Mouse (Mus musculus) limb, embryonic 11.5 days (tissue): ENCODE measurements at regions not wholly inside any gene's neighbourhood (a gene's known extent, or its start where the extent isn't known, plus 50 kb on each side); places are given as distances from the start of the nearest gene placed in this dataset.
A peak's percentile ranks its signal among the peaks of the same experiment; 100 is the strongest.

Experiments
- ATAC-seq: fragments of 200-750 bp; cut with Nextera tagmentation; 2 replicates; pipeline ENCODE4 v1.8.0; 2017; ENCODE audit warnings: low read depth; ENCODE audit not compliant: insufficient number of reproducible peaks, low FRiP score, low TSS enrichment
- DNase-seq: peaks from one replicate; pipeline ENCODE4 v3.0.0-alpha.2; 2015; ENCODE audit warnings: low spot score
- H3K27ac ChIP-seq: fragments of 300-500 bp; sonication (generic); replicated peaks from 2 replicates; pipeline ENCODE4 v1.5.1; 2014; ENCODE audit warnings: low read depth, mild to moderate bottlenecking, low read length
- H3K27me3 ChIP-seq: fragments of 300-500 bp; sonication (generic); 2 replicates; pipeline ENCODE4 v1.6.1; 2014; ENCODE audit warnings: mild to moderate bottlenecking, low read length, mixed read lengths; ENCODE audit not compliant: control insufficient read depth, insufficient read depth
- H3K36me3 ChIP-seq: fragments of 300-500 bp; sonication (generic); 2 replicates; pipeline ENCODE4 v1.6.1; 2014; ENCODE audit warnings: mild to moderate bottlenecking, low read length, moderate library complexity, mixed read lengths; ENCODE audit not compliant: control insufficient read depth, insufficient read depth
- H3K4me1 ChIP-seq: fragments of 300-500 bp; sonication (generic); 2 replicates; pipeline ENCODE4 v1.6.1; 2014; ENCODE audit warnings: low read length, mixed read lengths; ENCODE audit not compliant: control insufficient read depth, insufficient read depth
- H3K4me2 ChIP-seq: fragments of 300-500 bp; sonication (generic); 2 replicates; pipeline ENCODE4 v1.6.1; 2014; ENCODE audit warnings: low read depth, mild to moderate bottlenecking, moderate library complexity; ENCODE audit not compliant: severe bottlenecking
- H3K4me3 ChIP-seq: fragments of 300-500 bp; sonication (generic); 2 replicates; pipeline ENCODE4 v1.5.1; 2014; ENCODE audit warnings: low read depth, low read length
- H3K9ac ChIP-seq: fragments of 300-500 bp; sonication (generic); 2 replicates; pipeline ENCODE4 v1.6.1; 2014; ENCODE audit warnings: mild to moderate bottlenecking, low read length
- H3K9me3 ChIP-seq: fragments of 300-500 bp; sonication (generic); 2 replicates; pipeline ENCODE4 v1.6.1; 2016; ENCODE audit warnings: low read length; ENCODE audit not compliant: control insufficient read depth
- WGBS: fragments of 180-500 bp; shearing (Covaris S2); extraction: QIAGEN DNeasy Blood & Tissue Kit; methylation state at CpG from one replicate; pipeline ENCODE4 v1.1.7; 2014; 5-methylcytosine and 5-hydroxymethylcytosine counted together

DNA sequence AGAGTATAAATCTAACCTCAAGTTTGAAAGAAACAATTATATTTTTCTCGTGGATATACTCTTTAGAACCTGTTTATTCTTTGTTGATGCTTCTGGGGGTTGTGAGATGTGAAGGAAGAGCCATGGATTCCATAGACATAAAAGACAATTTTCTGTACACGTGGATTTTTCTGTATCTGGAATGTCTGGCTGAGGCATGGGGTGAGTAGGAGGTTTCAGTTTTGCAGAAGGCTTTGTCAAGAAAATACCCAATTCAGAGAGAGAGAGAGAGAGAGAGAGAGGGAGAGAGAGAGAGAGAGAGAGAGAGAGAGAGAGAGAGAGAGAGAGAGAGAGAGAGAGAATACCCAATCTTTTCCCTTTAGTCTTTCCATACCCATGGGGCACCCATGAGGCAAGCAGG lies 315.0 kb upstream of the Xylt1 start:
- H3K4me1 ChIP-seq, result no peaks in the 10 kb centered on the region
- DNase-seq (no peak), ATAC-seq (no peak)
- H3K27me3 ChIP-seq, result no peaks in the 10 kb centered on the region
- no peaks in the 10 kb centered on the region for H3K9me3 ChIP-seq
- WGBS, result 55% methylated on average over 2 of the region's 2 CpGs
- no peaks in the 10 kb centered on the region for H3K36me3 ChIP-seq
- no peak overlapping the region for H3K4me3 ChIP-seq
- no peak overlapping the region for H3K27ac ChIP-seq
- no peak overlapping the region for H3K4me2 ChIP-seq
- H3K9ac ChIP-seq, result no peak overlapping the region

DNA sequence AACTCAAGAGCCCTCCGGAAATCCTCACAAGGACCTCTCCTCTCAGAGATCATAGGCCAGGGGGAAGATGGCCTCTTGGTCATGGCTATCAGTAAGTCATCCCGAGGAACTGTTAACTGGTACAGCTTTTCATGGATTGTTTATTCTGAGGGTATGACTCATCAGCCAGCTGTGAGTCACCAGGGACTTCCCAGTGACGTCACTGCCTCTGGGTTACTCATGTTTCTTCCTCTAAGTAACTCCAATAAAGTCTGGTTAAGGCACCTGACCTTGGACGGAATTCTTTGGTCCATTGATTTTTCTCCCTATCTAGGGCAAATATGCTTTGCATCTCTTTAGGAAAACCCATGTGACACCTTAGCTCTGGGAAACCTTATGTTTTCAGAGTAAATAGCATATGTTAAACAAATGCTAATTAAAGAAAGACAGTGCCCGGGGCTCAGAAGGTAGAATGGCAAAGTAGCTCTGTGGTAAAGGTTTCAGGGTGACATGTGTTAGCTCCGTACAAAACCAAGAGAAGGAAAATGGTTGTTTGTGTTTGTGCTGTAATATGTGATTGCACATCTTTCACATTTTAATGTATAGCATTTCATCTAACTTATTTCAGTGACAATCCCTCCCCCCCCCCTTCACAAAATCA lies 289.7 kb upstream of the Xylt1 start:
- 67% methylated on average over 6 of the region's 6 CpGs for WGBS
- no peak overlapping the region for H3K4me3 ChIP-seq
- H3K9me3 ChIP-seq, result no peaks in the 10 kb centered on the region
- no peaks in the 10 kb centered on the region for H3K36me3 ChIP-seq
- no peaks in the 10 kb centered on the region for H3K27me3 ChIP-seq
- no peak overlapping the region for H3K9ac ChIP-seq
- ATAC-seq (no peak), DNase-seq (peak; percentile 21)
- no peaks in the 10 kb centered on the region for H3K4me1 ChIP-seq
- H3K27ac ChIP-seq, result no peak overlapping the region
- no peak overlapping the region for H3K4me2 ChIP-seq

DNA sequence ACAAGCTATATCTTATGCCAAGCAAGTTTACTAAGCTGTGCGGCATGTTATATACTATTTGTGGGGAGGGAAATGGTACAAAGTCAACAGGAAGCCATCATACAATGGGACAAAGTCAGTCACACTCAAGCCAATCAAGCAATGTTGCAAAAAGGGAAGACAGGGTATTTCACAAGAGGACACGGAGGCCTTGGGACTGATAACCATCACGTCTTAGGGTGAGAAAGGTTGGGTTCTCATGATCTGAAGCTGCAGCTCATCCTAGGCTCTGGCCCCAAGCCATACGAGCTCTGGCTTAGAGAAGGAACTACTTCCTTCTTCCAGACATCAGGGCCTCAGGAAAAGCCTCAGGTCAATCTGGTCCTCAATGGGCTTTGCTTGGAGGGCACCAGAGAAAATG lies 287.9 kb upstream of the Xylt1 start:
- no peak overlapping the region for H3K4me2 ChIP-seq
- DNase-seq (no peak), ATAC-seq (no peak)
- H3K9ac ChIP-seq, result no peak overlapping the region
- 88% methylated on average over 4 of the region's 4 CpGs for WGBS
- H3K4me1 ChIP-seq, result no peaks in the 10 kb centered on the region
- no peak overlapping the region for H3K4me3 ChIP-seq
- no peak overlapping the region for H3K27ac ChIP-seq
- no peaks in the 10 kb centered on the region for H3K9me3 ChIP-seq
- H3K27me3 ChIP-seq, result no peaks in the 10 kb centered on the region
- no peaks in the 10 kb centered on the region for H3K36me3 ChIP-seq

GRCm38 (mm10) chr7:117097618-117098017 lies 283.2 kb upstream of the Xylt1 start:
- no peak for DNase-seq
- Histone ChIP-seq H3K9me3 (no peaks in the 10 kb centered on the region), H3K9ac (no peak overlapping the region)

DNA sequence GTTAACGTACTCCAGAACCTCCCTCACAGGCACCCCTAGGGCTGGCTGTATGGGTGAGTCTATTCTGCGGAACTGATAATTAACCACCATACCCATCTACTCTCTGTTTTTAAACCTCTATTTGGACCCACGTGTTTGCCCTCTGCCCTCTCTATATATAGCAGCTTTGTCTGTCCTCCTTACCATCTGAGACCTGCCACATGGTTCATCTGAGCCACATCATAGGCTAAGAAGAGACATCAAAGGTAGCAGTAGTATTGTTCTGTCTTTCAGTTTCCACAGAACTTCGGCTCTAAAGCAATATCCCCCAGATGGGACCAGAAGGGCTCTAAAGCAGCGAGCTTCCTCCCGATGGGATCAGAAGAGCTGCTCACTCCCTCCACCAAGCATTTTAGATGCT lies 281.7 kb upstream of the Xylt1 start:
- Histone ChIP-seq H3K9me3 (no peaks in the 10 kb centered on the region), H3K4me2 (no peak overlapping the region), H3K36me3 (no peaks in the 10 kb centered on the region), H3K27ac (no peak overlapping the region), H3K27me3 (no peaks in the 10 kb centered on the region), H3K4me3 (no peak overlapping the region), H3K9ac (no peak overlapping the region), H3K4me1 (no peaks in the 10 kb centered on the region)
- ATAC-seq, result no peak
- no peak for DNase-seq
- 71% methylated on average over 6 of the region's 6 CpGs for WGBS

More at GRCm38 (mm10) chr7:117097618-117098017, 283.2 kb upstream of the Xylt1 start:
- H3K4me2 ChIP-seq, result no peak overlapping the region
- H3K27ac ChIP-seq, result no peak overlapping the region
- no peak for ATAC-seq
- no peak overlapping the region for H3K4me3 ChIP-seq
- WGBS, result 72% methylated on average over 3 of the region's 3 CpGs
- H3K4me1 ChIP-seq, result no peaks in the 10 kb centered on the region
- H3K36me3 ChIP-seq, result no peaks in the 10 kb centered on the region
- no peaks in the 10 kb centered on the region for H3K27me3 ChIP-seq

DNA sequence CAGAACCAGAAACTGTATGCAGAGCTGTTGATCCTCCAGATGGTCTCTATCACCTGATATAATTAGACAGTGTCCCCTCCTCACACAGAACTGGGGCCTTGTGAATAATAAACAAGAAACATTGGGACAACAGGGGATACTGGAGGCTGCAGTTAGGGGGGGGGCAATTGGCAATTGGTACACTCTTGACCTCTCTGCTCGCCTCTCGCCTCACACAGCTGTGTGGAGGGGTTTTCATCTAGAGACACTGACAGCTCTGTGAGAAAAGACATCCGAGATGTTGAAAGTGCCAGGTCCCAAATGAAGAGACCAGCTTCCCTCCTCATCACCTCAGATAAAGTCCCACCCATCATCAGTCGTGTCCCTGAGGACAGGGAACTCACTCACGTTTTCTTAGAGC lies 277.7 kb upstream of the Xylt1 start:
- WGBS, result 51% methylated on average over 5 of the region's 5 CpGs
- Histone ChIP-seq H3K4me2 (no peak overlapping the region), H3K9ac (no peak overlapping the region), H3K36me3 (no peaks in the 10 kb centered on the region), H3K9me3 (no peaks in the 10 kb centered on the region), H3K4me1 (no peaks in the 10 kb centered on the region), H3K27me3 (no peaks in the 10 kb centered on the region), H3K27ac (no peak overlapping the region), H3K4me3 (no peak overlapping the region)
- no peak for DNase-seq
- no peak for ATAC-seq

- DNase-seq (no peak), ATAC-seq (no peak)
- Histone ChIP-seq H3K27ac (no peak overlapping the region), H3K4me3 (no peak overlapping the region), H3K27me3 (no peaks in the 10 kb centered on the region), H3K4me2 (no peak overlapping the region), H3K4me1 (no peaks in the 10 kb centered on the region), H3K9me3 (no peaks in the 10 kb centered on the region), H3K9ac (no peak overlapping the region), H3K36me3 (no peaks in the 10 kb centered on the region)
- WGBS, result 88% methylated on average over 7 of the region's 7 CpGs
Observed at GRCm38 (mm10) chr7:117106691-117107191, 274.0 kb upstream of the Xylt1 start.

DNA sequence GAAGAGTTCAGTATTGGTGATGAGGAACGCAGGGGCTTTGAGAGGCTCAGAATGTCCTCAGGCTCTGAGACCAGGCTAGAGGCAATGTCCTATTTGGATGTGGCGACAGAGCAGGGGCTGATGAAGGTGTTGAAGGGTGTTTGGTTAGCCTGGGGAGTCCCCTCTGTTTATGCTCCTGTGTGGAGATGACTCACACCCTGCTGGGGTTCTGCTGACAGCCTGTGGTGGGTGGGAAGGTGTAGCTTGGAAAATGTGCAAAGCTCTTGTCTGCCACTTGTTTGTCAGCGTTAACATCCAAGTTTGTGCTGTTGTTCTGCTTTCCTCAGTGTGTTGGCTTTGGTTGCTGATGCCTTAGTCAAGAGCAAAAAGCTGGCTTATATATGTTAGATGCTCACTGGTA lies 272.4 kb upstream of the Xylt1 start:
- H3K36me3 ChIP-seq, result no peaks in the 10 kb centered on the region
- H3K4me3 ChIP-seq, result no peak overlapping the region
- WGBS, result 85% methylated on average over 3 of the region's 3 CpGs
- DNase-seq (no peak), ATAC-seq (no peak)
- no peaks in the 10 kb centered on the region for H3K27me3 ChIP-seq
- no peaks in the 10 kb centered on the region for H3K4me1 ChIP-seq
- no peak overlapping the region for H3K27ac ChIP-seq
- no peak overlapping the region for H3K4me2 ChIP-seq
- H3K9ac ChIP-seq, result no peak overlapping the region
- H3K9me3 ChIP-seq, result no peaks in the 10 kb centered on the region

DNA sequence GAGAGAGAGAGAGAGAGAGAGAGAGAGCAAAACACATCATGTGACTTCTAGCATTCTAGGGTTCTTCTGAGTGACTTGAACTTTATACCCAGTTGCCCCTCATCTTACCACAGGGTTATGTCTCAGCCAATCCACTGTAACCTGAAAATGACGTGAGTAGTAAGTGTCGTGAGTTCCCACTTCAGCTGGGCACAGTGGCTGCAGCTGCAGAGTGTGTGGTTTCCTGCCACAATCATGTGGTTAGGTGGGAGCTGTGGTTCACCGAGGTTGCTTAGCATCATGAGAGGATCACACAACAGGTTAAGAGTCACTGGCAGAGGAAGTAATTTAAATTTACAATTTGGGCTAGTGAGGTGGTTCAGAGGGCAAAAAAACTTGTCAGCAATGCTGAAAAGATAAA lies 253.1 kb upstream of the Xylt1 start:
- H3K4me1 ChIP-seq, result no peaks in the 10 kb centered on the region
- H3K27me3 ChIP-seq, result no peaks in the 10 kb centered on the region
- WGBS, result 58% methylated on average over 3 of the region's 3 CpGs
- no peak overlapping the region for H3K27ac ChIP-seq
- no peak for ATAC-seq
- no peaks in the 10 kb centered on the region for H3K36me3 ChIP-seq
- no peak overlapping the region for H3K4me3 ChIP-seq
- H3K9me3 ChIP-seq, result no peaks in the 10 kb centered on the region
- no peak overlapping the region for H3K9ac ChIP-seq
- no peak overlapping the region for H3K4me2 ChIP-seq
- DNase-seq, result no peak
